Mouse (Mus musculus) CD4-positive, CD25-positive, alpha-beta regulatory T cell, adult 2 months (primary cell): ENCODE results near the gene Slc35e3.
A peak's percentile ranks its signal among the peaks of the same experiment; 100 is the strongest.
"Not testable (repeated sequence)": the region's sequence is repeated elsewhere in the genome, so short reads cannot be mapped to it uniquely, and the experiment has no call there.

ENCODE experiments used
- DNase-seq: peaks from one replicate; pipeline ENCODE4 v3.0.0-alpha.2; 2012; ENCODE audit warnings: low read depth, low spot score

Slc35e3 gene

GRCm38 (mm10) chr10:117749787-117750343 is 3.7 kb upstream of the Slc35e3 start:
- no peak for DNase-seq

DNA sequence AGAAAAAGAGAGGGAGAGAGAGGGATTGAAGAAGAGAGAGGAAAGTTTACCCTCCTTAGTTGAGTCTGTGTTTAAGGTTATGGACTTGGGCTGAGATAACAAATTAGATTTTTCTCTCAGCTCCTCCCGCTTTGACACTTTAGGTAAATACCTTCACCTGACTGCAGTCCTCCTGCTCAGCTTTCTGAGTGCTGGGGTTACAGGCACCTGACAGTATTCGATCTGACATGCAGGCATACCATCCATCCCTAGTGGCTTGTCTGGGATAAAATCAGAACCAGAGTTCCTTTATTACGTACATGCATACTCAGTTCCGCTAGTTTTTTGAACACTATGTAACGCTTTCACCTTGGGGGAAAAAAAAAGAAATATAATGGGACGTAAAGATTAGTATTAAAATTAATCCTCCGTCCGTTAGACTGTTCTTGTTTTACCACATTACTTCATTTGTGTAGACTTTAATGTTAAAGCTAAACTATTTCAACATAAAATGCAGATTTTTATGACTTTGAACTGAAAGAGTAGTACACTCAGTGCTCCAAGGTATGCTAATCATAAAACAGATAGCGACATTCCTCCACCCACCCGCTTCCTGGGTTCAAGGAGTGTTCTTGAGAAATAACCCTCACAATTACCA is 3.0 kb upstream of the Slc35e3 start:
- DNase-seq, result no peak

- DNase-seq, result no peak
Measured at GRCm38 (mm10) chr10:117748276-117749049, 2.3 kb upstream of the Slc35e3 start.

DNA sequence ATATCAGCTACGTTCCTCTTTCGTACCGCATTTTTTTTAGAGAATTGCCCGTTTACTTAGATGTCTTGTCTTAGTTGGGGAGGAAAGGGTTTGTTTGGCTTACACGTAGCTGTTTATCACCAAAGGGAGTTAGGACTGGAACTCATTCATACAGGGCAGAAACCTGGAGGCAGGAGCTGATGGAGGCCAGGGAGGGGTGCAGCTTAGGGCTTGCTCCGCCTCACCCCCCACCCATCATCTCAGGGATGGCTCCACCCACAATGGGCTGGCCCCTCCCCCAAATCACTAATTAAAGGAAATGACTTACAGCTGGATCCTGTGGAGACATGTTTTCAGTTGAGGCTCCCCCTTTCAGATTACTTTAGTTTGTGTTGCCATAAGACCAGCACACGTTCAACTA is 1.5 kb upstream of the Slc35e3 start:
- DNase-seq, result peak; percentile 19

GRCm38 (mm10) chr10:117745570-117746296 is 432 bp downstream of the Slc35e3 start:
- peak; percentile 35 for DNase-seq

DNA sequence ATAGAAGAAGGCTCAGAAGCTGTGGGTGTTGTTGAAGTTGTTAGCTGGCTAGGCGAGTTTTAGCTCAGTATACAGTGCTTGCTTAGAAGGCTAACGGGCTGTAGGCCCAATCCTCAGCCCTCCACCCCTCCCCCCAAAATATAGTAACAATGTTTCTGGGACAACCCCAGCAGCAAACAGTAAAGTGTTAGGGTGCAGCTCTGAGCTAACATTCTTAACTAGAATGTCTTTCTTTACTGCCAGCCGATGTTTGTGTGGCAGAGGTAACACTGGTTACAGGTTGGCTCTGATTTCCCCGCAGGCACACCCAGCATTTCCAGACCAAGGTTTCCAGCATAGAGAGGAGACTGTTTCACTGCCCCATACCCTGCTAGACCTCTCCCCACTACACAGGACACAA is 2.2 kb downstream of the Slc35e3 start:
- DNase-seq, result no peak

DNA sequence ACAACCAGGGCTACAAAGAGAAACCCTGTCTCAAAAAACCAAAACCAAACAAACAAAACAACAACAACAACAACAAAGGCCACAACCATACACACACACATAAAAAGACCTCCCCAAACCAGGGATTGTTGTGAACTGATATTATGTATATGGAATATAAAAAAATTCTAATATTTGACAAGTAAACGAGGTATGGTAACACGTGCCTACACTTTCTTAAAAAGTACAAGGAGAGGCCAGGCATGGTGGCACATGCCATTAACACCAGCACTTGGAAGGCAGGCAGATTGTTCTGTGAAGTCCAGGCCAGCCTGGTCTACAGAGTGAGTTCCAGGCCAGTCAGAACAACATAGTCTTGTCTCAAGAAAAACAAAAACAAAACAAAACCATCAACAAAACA is 3.0 kb downstream of the Slc35e3 start:
- no peak for DNase-seq

- no peak for DNase-seq
Measured at GRCm38 (mm10) chr10:117742618-117743017, 3.5 kb downstream of the Slc35e3 start.

DNA sequence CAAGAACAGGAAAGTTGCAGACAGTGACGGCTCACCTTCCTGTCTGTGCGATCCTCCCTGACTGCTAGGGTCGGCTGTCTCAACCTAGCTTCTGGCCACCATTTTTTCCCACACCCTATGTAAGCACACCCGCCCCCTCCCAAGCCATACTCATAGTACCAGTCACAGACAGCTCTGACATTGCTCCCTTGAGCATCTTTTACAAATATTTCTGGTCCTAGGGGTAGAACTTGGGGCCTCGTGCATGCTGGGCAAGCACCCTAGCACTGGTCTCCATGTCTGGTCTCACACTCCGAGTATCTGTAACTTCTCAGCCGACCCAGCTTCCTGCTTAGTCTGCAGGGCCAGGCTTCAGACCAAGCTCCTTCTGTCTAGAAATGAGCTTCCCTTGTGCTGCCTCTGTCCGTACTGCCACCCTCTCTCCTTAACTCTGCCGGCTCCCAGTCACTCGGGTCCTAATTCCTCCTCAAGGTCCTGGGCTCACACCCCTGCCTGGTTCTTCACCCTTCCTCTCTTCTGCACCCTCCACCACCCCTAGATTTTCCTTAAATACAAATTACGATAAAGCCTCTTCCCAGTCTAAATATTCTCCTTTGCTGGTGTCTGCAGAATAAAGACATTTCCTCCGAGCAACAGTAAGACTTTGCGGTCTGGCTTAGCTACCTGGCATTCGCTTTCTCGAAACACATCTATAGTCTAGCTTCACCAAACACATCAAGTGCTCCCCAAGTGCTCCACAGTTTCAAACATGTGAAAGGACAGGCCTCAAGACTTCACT is 4.3 kb downstream of the Slc35e3 start:
- DNase-seq, result no peak

GRCm38 (mm10) chr10:117740921-117741320 is 5.2 kb downstream of the Slc35e3 start:
- no peak for DNase-seq

- no peak for DNase-seq
Measured at GRCm38 (mm10) chr10:117740171-117740570, 6.0 kb downstream of the Slc35e3 start.

DNA sequence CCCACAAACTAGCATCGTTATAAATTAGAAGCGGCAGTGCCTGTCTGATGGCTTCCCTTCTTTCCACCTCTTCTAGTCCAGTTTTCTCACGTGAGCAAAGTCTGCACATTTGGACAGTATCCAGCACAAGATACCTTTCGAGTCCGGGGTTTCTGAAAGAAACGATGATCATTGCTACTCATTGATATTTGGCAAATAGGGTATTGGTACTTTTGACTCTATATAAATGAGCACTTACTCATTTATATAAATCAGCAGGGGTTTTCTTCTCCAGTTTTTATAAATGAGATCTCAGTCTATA is 6.6 kb downstream of the Slc35e3 start:
- DNase-seq, result no peak

DNA sequence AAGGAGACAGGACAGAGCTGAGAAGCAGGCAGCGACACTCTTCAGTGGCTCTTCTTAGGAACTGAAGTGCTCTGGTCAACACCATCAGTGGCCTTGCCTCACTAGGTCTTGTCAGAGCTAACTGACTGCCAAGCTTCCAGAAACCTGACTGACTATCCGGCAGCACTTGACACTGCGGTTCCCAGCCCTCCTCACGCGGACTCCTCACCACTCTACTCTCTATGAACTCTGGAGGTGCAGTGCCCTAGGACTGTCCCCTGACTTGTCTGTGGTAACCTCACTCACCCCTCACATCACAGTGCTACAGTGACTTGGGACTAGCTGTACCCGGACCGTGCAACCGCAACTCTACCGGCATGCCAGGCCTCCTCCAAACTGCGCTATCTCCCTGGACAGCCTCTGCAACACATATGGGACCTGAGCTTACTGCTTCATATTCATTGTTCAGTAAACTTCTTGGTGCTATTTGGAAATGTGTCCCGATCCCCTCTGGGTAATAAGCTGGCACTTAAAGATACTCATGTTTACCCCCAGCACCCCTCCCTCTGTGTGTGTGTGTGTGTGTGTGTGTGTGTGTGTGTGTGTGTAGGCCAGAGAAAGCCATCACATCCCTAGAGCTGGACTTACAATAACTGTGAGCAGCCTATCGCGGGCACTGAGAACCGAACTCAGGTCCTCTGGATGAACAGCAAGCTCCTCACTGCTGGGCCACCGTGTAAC is 7.1 kb downstream of the Slc35e3 start:
- DNase-seq, result no peak

DNA sequence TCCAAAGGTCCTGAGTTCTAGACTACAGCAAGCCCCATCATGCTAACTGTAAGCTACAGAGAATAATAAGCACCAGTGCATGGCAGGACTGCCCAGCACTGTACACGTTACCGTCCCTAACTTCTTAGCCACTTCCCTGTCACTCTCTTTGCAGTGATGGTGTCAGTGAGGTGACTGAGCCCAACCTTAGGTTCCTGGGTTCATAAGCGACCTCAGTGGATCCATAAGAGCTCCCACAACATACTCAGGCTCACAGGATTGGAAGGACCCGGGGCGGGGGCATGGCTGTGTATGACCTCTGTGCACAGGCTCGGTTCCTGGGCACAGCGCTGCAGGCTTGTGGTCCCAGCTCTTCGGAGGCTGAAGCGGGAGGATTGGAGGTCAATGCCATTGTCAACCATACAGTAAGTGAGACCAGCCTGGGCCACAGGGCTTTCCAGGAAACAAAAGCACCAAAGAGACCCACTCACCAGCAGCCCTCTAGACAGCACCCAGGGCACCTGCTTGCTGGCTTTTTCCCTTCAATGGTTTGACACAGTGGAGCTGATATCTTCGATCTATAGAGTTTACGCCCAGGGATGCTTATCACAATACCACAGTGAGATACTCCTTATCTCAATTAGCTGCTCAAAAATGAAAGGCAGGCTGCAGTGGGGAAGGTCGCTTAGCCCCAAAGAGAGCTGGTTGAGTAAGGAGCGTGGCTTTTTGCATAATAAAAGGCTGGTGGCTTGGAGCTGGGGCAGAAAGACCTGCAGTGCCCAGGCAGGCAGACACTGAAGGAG is 7.8 kb downstream of the Slc35e3 start:
- no peak for DNase-seq

GRCm38 (mm10) chr10:117737498-117737897 is 8.7 kb downstream of the Slc35e3 start:
- DNase-seq, result not testable (repeated sequence)

GRCm38 (mm10) chr10:117737075-117737474 is 9.1 kb downstream of the Slc35e3 start:
- no peak for DNase-seq

DNA sequence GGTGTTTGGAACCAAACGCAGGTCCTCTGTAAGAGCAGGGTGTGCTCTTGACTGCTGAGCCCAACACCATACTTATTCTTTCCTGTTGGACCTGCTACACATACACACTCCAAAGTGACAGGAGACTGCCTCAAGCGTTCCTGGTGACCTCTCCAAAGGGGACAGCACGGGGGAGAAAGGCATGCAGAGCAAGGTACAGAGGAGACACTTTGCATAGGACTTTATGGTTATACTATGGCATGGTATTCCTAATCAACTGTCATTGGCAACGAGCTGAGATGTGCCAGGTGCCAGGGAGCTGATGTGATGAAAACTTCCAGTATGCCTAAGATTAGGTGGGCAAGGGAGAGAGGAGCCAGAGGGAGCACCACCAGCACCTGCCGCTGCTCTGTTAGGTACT is 9.6 kb downstream of the Slc35e3 start:
- DNase-seq, result no peak

- not testable (repeated sequence) for DNase-seq
Measured at GRCm38 (mm10) chr10:117735396-117735795, 10.8 kb downstream of the Slc35e3 start.

- DNase-seq, result not testable (repeated sequence)
Measured at GRCm38 (mm10) chr10:117734104-117734852, 11.9 kb downstream of the Slc35e3 start.
